Mouse (Mus musculus): Measurements from ENCODE around the gene Uqcc1. TPM values are rescaled to one million over a fixed set of nuclear protein-coding genes. Genes with fewer than 3 reads are reported as not detected.
A peak's percentile ranks its signal among the peaks of the same experiment; 100 is the strongest.

The Uqcc1 gene
- polyA plus RNA-seq, 2 experiments: 17.4 to 25.6 TPM

DNA sequence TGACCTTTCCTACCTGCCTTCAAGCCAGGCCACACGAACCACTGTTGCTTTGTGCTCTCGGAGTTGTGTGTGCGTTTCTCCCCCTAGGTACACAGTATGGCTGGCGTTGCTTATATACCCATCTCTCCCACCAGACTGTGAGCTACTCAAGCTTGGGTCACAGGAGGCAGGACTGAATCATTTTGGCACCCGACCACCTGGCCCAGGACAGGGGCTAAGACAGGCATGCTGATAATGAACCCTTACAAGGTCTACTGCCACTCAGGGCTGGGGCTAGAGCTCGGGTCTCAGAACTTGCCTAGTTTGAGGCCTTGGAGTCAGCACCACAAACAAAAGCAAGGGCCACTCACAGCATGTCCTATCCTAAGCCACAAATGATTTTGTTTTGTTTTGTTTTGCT lies 68.5 kb downstream of the Uqcc1 start:
- no peak for ATAC-seq (ENCODE audit: insufficient read depth)
- 0 out of 4 replicates have a peak, but pooled peaks cover 0 to 2% of the 10 kb centered on the region in 2 experiments for H3K4me1 ChIP-seq (replicated peaks; ENCODE audit: control insufficient read depth in 2 of 2, insufficient read depth in 2 of 2, low read length in 1 of 2)
- H3K27ac ChIP-seq: no peak overlapping the region
- no peak overlapping the region for H3K4me3 ChIP-seq (ENCODE audit: insufficient read depth in 1 of 2, low read depth in 2 of 2, low read length in 2 of 2)
- no peak overlapping the region for H3K9ac ChIP-seq (replicated peaks)
- no peaks in the 10 kb centered on the region for H3K36me3 ChIP-seq (replicated peaks; ENCODE audit: control insufficient read depth, insufficient read depth, low read depth)
- no peaks in the 10 kb centered on the region for H3K27me3 ChIP-seq (ENCODE audit: control insufficient read depth, insufficient read depth, low read length)
- TF ChIP-seq EP300 (IDR thresholded peaks at IDR 0.05; ENCODE audit: low read depth) (no peak), CTCF (IDR thresholded peaks at IDR 0.05; ENCODE audit: low read depth) (no peak)
- WGBS (ENCODE audit: insufficient replicate concordance): 80% methylated on average over 6 of the region's 6 CpGs
- DNase-seq (ENCODE audit: low read depth in 3 of 3, low spot score in 3 of 3): no peak
- no peaks in the 10 kb centered on the region for H3K9me3 ChIP-seq (ENCODE audit: control insufficient read depth, low read length)
- H3K4me2 ChIP-seq (ENCODE audit: low read depth): no peak overlapping the region

DNA sequence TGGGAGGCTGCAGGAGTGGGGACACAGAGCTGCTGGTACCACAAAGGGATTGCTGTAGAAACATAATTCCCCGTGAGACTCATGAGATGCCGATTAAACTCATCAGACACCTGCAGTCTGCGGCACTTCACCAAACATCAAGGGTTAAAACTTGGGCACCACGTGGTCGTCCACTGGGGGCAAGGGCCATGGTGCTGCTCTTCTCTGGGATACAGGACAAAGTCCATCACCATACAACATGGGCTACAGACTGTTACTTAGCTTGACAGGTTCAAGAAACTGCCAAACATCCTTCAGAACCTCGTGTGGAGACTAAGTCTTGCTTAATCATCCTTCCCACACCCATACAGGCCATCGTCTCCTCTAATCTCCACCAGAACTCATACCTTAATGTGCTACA lies 70.0 kb downstream of the Uqcc1 start:
- H3K27ac ChIP-seq: no peak overlapping the region
- H3K4me1 ChIP-seq (replicated peaks; ENCODE audit: control insufficient read depth in 2 of 2, insufficient read depth in 2 of 2, low read length in 1 of 2): 0 out of 4 replicates have a peak, but pooled peaks cover 0 to 2% of the 10 kb centered on the region in 2 experiments
- ATAC-seq (ENCODE audit: insufficient read depth): no peak
- no peak overlapping the region for H3K4me3 ChIP-seq (ENCODE audit: insufficient read depth in 1 of 2, low read depth in 2 of 2, low read length in 2 of 2)
- H3K36me3 ChIP-seq (replicated peaks; ENCODE audit: control insufficient read depth, insufficient read depth, low read depth): no peaks in the 10 kb centered on the region
- no peak overlapping the region for H3K4me2 ChIP-seq (ENCODE audit: low read depth)
- no peaks in the 10 kb centered on the region for H3K9me3 ChIP-seq (ENCODE audit: control insufficient read depth, low read length)
- TF ChIP-seq EP300 (IDR thresholded peaks at IDR 0.05; ENCODE audit: low read depth) (no peak), CTCF (IDR thresholded peaks at IDR 0.05; ENCODE audit: low read depth) (no peak)
- whole genome bisulfite sequencing (ENCODE audit: insufficient replicate concordance): 72% methylated on average over 7 of the region's 7 CpGs
- no peak overlapping the region for H3K9ac ChIP-seq (replicated peaks)
- no peaks in the 10 kb centered on the region for H3K27me3 ChIP-seq (ENCODE audit: control insufficient read depth, insufficient read depth, low read length)
- no peak for DNase-seq (ENCODE audit: low read depth in 3 of 3, low spot score in 3 of 3)

DNA sequence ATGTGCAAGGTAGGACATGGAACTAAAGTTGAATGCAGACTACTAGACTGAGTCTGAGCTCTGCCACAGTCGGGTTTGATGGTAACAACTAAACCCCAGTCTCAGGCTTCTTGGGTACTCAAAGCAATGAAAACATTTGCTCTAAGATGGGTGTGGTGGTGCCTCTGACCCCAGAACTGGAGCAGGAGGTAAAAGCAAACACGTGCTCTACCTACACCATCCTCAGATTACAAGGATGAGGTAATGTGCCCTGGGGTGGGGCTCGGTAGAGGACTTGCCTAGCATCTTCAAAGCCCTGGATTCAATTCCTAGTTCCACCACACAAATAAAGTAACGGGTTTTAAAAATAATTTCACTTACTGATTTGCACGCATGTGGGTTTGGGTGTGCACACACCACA lies 77.6 kb downstream of the Uqcc1 start:
- Histone ChIP-seq H3K9me3 (ENCODE audit: control insufficient read depth, low read length) (no peaks in the 10 kb centered on the region), H3K36me3 (replicated peaks; ENCODE audit: control insufficient read depth, insufficient read depth, low read depth) (peaks cover 5% of the 10 kb centered on the region), H3K4me2 (ENCODE audit: low read depth) (no peak overlapping the region), H3K27me3 (ENCODE audit: control insufficient read depth, insufficient read depth, low read length) (no peaks in the 10 kb centered on the region), H3K9ac (replicated peaks) (no peak overlapping the region), H3K27ac (no peak overlapping the region), H3K4me3 (ENCODE audit: insufficient read depth in 1 of 2, low read depth in 2 of 2, low read length in 2 of 2) (no peak overlapping the region), H3K4me1 (replicated peaks; ENCODE audit: control insufficient read depth in 2 of 2, insufficient read depth in 2 of 2, low read length in 1 of 2) (no peaks in the 10 kb centered on the region; a peak in 1 of 4 replicates)
- DNase-seq (ENCODE audit: low read depth in 3 of 3, low spot score in 3 of 3) (no peak), ATAC-seq (ENCODE audit: insufficient read depth) (no peak)
- TF ChIP-seq CTCF (IDR thresholded peaks at IDR 0.05; ENCODE audit: low read depth): no peak
- TF ChIP-seq EP300 (IDR thresholded peaks at IDR 0.05; ENCODE audit: low read depth): no peak
- 79% methylated on average over 5 of the region's 5 CpGs for WGBS (ENCODE audit: insufficient replicate concordance)

DNA sequence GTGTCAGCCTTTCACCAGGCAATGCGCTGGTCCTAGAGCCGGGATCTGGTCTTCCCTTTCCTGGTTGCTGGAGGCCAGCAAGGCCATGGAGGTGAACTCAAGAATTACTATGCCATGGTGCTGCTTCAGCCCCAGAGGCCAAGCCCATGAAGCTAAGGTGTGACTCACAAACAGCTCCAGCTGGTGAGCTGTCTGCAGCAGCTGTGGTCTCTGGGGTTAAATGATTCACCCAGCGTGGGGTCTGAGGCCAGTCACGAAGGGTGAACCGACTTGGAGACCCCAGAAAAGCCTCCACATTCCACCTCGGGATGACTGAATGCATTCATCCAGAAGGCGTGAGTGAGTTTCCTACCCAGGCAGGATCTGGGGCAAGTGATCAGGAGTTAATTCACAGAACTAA lies 80.0 kb downstream of the Uqcc1 start:
- no peak overlapping the region for H3K27ac ChIP-seq
- no peak for DNase-seq (ENCODE audit: low read depth in 3 of 3, low spot score in 3 of 3)
- 77% methylated on average over 7 of the region's 7 CpGs for WGBS (ENCODE audit: insufficient replicate concordance)
- H3K9ac ChIP-seq (replicated peaks): no peak overlapping the region
- H3K4me1 ChIP-seq (replicated peaks; ENCODE audit: control insufficient read depth in 2 of 2, insufficient read depth in 2 of 2, low read length in 1 of 2): no peaks in the 10 kb centered on the region; a peak in 1 of 4 replicates
- no peak overlapping the region for H3K4me2 ChIP-seq (ENCODE audit: low read depth)
- H3K27me3 ChIP-seq (ENCODE audit: control insufficient read depth, insufficient read depth, low read length): no peaks in the 10 kb centered on the region
- TF ChIP-seq CTCF (IDR thresholded peaks at IDR 0.05; ENCODE audit: low read depth): no peak
- no peak for TF ChIP-seq EP300 (IDR thresholded peaks at IDR 0.05; ENCODE audit: low read depth)
- H3K4me3 ChIP-seq (ENCODE audit: insufficient read depth in 1 of 2, low read depth in 2 of 2, low read length in 2 of 2): no peak overlapping the region
- ATAC-seq (ENCODE audit: insufficient read depth): no peak
- H3K36me3 ChIP-seq (replicated peaks; ENCODE audit: control insufficient read depth, insufficient read depth, low read depth): peaks cover 5% of the 10 kb centered on the region
- H3K9me3 ChIP-seq (ENCODE audit: control insufficient read depth, low read length): no peaks in the 10 kb centered on the region

DNA sequence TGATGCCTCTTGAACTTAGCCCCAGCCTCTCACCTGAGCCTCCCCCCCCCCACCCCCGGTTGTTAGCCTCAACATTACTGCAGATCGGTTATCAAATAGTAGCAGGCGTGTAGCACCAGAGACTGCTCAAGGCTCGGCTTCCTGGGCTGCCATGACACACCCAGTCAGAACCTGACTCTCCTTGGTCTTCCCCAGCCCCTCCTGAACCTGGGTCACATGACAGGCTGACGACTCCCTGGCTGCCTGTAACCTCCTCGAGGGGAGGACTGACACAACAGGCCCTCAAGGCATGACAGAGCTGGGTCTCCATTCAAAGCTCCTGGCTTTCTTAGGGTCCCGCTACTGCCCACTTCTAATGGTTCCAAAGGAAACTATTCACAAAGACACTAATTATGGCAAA lies 80.6 kb downstream of the Uqcc1 start:
- no peak overlapping the region for H3K9ac ChIP-seq (replicated peaks)
- no peaks in the 10 kb centered on the region; a peak in 1 of 4 replicates for H3K4me1 ChIP-seq (replicated peaks; ENCODE audit: control insufficient read depth in 2 of 2, insufficient read depth in 2 of 2, low read length in 1 of 2)
- WGBS (ENCODE audit: insufficient replicate concordance): 25% methylated on average over 7 of the region's 7 CpGs
- H3K9me3 ChIP-seq (ENCODE audit: control insufficient read depth, low read length): no peaks in the 10 kb centered on the region
- no peak for TF ChIP-seq CTCF (IDR thresholded peaks at IDR 0.05; ENCODE audit: low read depth)
- no peak for TF ChIP-seq EP300 (IDR thresholded peaks at IDR 0.05; ENCODE audit: low read depth)
- ATAC-seq (ENCODE audit: insufficient read depth): peak; percentile 74
- H3K36me3 ChIP-seq (replicated peaks; ENCODE audit: control insufficient read depth, insufficient read depth, low read depth): peaks cover 5% of the 10 kb centered on the region
- H3K27ac ChIP-seq: no peak overlapping the region
- no peak overlapping the region for H3K4me2 ChIP-seq (ENCODE audit: low read depth)
- DNase-seq (ENCODE audit: low read depth in 3 of 3, low spot score in 3 of 3): no peak
- no peaks in the 10 kb centered on the region for H3K27me3 ChIP-seq (ENCODE audit: control insufficient read depth, insufficient read depth, low read length)
- no peak overlapping the region for H3K4me3 ChIP-seq (ENCODE audit: insufficient read depth in 1 of 2, low read depth in 2 of 2, low read length in 2 of 2)
